Mouse (Mus musculus): Measurements from ENCODE around the gene Zbtb21.
A peak's percentile ranks its signal among the peaks of the same experiment; 100 is the strongest.
"Not testable (repeated sequence)": the region's sequence is repeated elsewhere in the genome, so short reads cannot be mapped to it uniquely, and the experiment has no call there.

Gene Zbtb21

GRCm38 (mm10) chr16:97962151-97962948 is at the start of gene Zbtb21, which contains the start of gene C2cd2:
Gene Zbtb21, minus strand, starts transcription at chr16:97962622.
Gene C2cd2, minus strand, starts transcription at chr16:97962598.
- peak; percentile 90 to 91 for DNase-seq (ENCODE audit: low spot score in 2 of 2)

GRCm38 (mm10) chr16:97997383-97997731 is 34.9 kb upstream of the Zbtb21 start:
- DNase-seq (ENCODE audit: low spot score in 2 of 2), result not testable (repeated sequence)

- peak; percentile 78 to 81 for DNase-seq (ENCODE audit: low spot score in 2 of 2)
Measured at GRCm38 (mm10) chr16:97996616-97997382, 34.4 kb upstream of the Zbtb21 start, which contains the start of gene B230307C23Rik. Gene B230307C23Rik, plus strand, starts transcription at chr16:97997315.

- DNase-seq (ENCODE audit: low spot score in 2 of 2), result no peak
Measured at GRCm38 (mm10) chr16:97995849-97996615, 33.6 kb upstream of the Zbtb21 start.

GRCm38 (mm10) chr16:97992477-97992876 is 30.1 kb upstream of the Zbtb21 start:
- DNase-seq (ENCODE audit: low spot score in 2 of 2), result not testable (repeated sequence)

GRCm38 (mm10) chr16:97991517-97991916 is 29.1 kb upstream of the Zbtb21 start:
- DNase-seq (ENCODE audit: low spot score in 2 of 2), result no peak

- no peak for DNase-seq (ENCODE audit: low spot score in 2 of 2)
Measured at GRCm38 (mm10) chr16:97984589-97984988, 22.2 kb upstream of the Zbtb21 start.

- no peak for DNase-seq (ENCODE audit: low spot score in 2 of 2)
Measured at GRCm38 (mm10) chr16:97981362-97981761, 18.9 kb upstream of the Zbtb21 start.

GRCm38 (mm10) chr16:97977722-97978121 is 15.3 kb upstream of the Zbtb21 start:
- no peak for DNase-seq (ENCODE audit: low spot score in 2 of 2)

- no peak for DNase-seq (ENCODE audit: low spot score in 2 of 2)
Measured at GRCm38 (mm10) chr16:97977277-97977676, 14.9 kb upstream of the Zbtb21 start.

GRCm38 (mm10) chr16:97963956-97964540 is 1.6 kb upstream of the Zbtb21 start:
- no peak for DNase-seq (ENCODE audit: low spot score in 2 of 2)

- DNase-seq (ENCODE audit: low spot score in 2 of 2), result no peak
Measured at GRCm38 (mm10) chr16:97961381-97962150, 856 bp downstream of the Zbtb21 start.

- no peak for DNase-seq (ENCODE audit: low spot score in 2 of 2)
Measured at GRCm38 (mm10) chr16:97960348-97960747, 2.1 kb downstream of the Zbtb21 start.

GRCm38 (mm10) chr16:97958401-97958973 is 3.9 kb downstream of the Zbtb21 start:
- DNase-seq (ENCODE audit: low spot score in 2 of 2), result no peak

GRCm38 (mm10) chr16:97957626-97958025 is 4.8 kb downstream of the Zbtb21 start:
- no peak for DNase-seq (ENCODE audit: low spot score in 2 of 2)

- no peak for DNase-seq (ENCODE audit: low spot score in 2 of 2)
Measured at GRCm38 (mm10) chr16:97956011-97956410, 6.4 kb downstream of the Zbtb21 start.

GRCm38 (mm10) chr16:97953300-97953699 is 9.1 kb downstream of the Zbtb21 start:
- no peak for DNase-seq (ENCODE audit: low spot score in 2 of 2)

GRCm38 (mm10) chr16:97952801-97953200 is 9.6 kb downstream of the Zbtb21 start:
- DNase-seq (ENCODE audit: low spot score in 2 of 2), result no peak

GRCm38 (mm10) chr16:97952371-97952770 is 10.1 kb downstream of the Zbtb21 start:
- DNase-seq (ENCODE audit: low spot score in 2 of 2), result no peak

- DNase-seq (ENCODE audit: low spot score in 2 of 2), result no peak
Measured at GRCm38 (mm10) chr16:97950061-97950460, 12.4 kb downstream of the Zbtb21 start.
